Mouse (Mus musculus) neural tube, embryonic 11.5 days (tissue): ENCODE data around the gene Tmprss9. TPM values are rescaled to one million over a fixed set of nuclear protein-coding genes. Genes with fewer than 3 reads are reported as not detected.

ENCODE experiments used
- ATAC-seq: fragments of 200-750 bp; cut with Nextera tagmentation; 2 replicates; pipeline ENCODE4 v1.8.0; 2017; ENCODE audit warnings: moderate number of reproducible peaks, mild to moderate bottlenecking, moderate TSS enrichment, moderate library complexity; ENCODE audit not compliant: insufficient read depth, low FRiP score, low TSS enrichment
- DNase-seq: peaks from one replicate; pipeline ENCODE4 v3.0.0-alpha.2; 2015; ENCODE audit warnings: low spot score
- H3K27ac ChIP-seq: fragments of 300-500 bp; sonication (generic); 2 replicates; pipeline ENCODE4 v1.5.1; 2014; ENCODE audit warnings: low read depth, mild to moderate bottlenecking, low read length
- H3K27me3 ChIP-seq: fragments of 300-500 bp; sonication (generic); 2 replicates; pipeline ENCODE4 v1.6.1; 2014; ENCODE audit warnings: mild to moderate bottlenecking, low read length, mixed read lengths; ENCODE audit not compliant: control insufficient read depth, insufficient read depth
- H3K36me3 ChIP-seq: fragments of 300-500 bp; sonication (generic); 2 replicates; pipeline ENCODE4 v1.6.1; 2014; ENCODE audit warnings: mild to moderate bottlenecking, low read length, moderate library complexity, mixed read lengths; ENCODE audit not compliant: control insufficient read depth, insufficient read depth
- H3K4me1 ChIP-seq: fragments of 300-500 bp; sonication (generic); 2 replicates; pipeline ENCODE4 v1.6.1; 2014; ENCODE audit warnings: low read length, mixed read lengths; ENCODE audit not compliant: control insufficient read depth, insufficient read depth
- H3K4me2 ChIP-seq: fragments of 300-500 bp; sonication (generic); 2 replicates; pipeline ENCODE4 v1.6.1; 2014; ENCODE audit warnings: low read depth, mild to moderate bottlenecking, moderate library complexity
- H3K4me3 ChIP-seq: fragments of 300-500 bp; sonication (generic); 2 replicates; pipeline ENCODE4 v1.5.1; 2014; ENCODE audit warnings: low read depth, low read length
- H3K9ac ChIP-seq: fragments of 300-500 bp; sonication (generic); 2 replicates; pipeline ENCODE4 v1.6.1; 2014; ENCODE audit warnings: mild to moderate bottlenecking, low read length
- H3K9me3 ChIP-seq: fragments of 300-500 bp; sonication (generic); 2 replicates; pipeline ENCODE4 v1.6.1; 2016; ENCODE audit warnings: low read length; ENCODE audit not compliant: control insufficient read depth
- WGBS: fragments of 180-500 bp; shearing (Covaris S2); extraction: QIAGEN DNeasy Blood & Tissue Kit; methylation state at CpG from one replicate; pipeline ENCODE4 v1.1.7; 2014; 5-methylcytosine and 5-hydroxymethylcytosine counted together
- polyA plus RNA-seq: library from polyadenylated mRNA; unstranded; fragments of >200 nt; fragmentation: Nextera tagmentation; extraction: Ambion mirVana; gene quantifications from 2 replicates; pipeline ENCODE4 v1.2.1, GENCODE M21; 2014

Tmprss9 gene
- polyA plus RNA-seq, 1 experiment from 2014 or later, result 0.08 TPM

GRCm38 (mm10) chr10:80862305-80862704 lies 9.3 kb upstream of the Tmprss9 start:
- WGBS, result 92% methylated on average over 5 of the region's 5 CpGs
- no peak overlapping the region for H3K4me3 ChIP-seq

GRCm38 (mm10) chr10:80864446-80864845 lies 7.2 kb upstream of the Tmprss9 start:
- Histone ChIP-seq H3K9ac (no peak overlapping the region), H3K4me2 (no peak overlapping the region), H3K36me3 (no peaks in the 10 kb centered on the region; the same call in 1 of the 2 replicates), H3K4me1 (no peaks in the 10 kb centered on the region), H3K9me3 (no peaks in the 10 kb centered on the region), H3K4me3 (no peak overlapping the region), H3K27me3 (no peaks in the 10 kb centered on the region), H3K27ac (no peak overlapping the region)
- DNase-seq, result no peak
- WGBS, result 92% methylated on average over 16 of the region's 16 CpGs
- no peak for ATAC-seq

More at GRCm38 (mm10) chr10:80862305-80862704, 9.3 kb upstream of the Tmprss9 start:
- H3K4me1 ChIP-seq, result peaks cover 3% of the 10 kb centered on the region; the same call in 1 of the 2 replicates
- no peaks in the 10 kb centered on the region; the same call in none of the 2 replicates for H3K36me3 ChIP-seq
- H3K27me3 ChIP-seq, result no peaks in the 10 kb centered on the region
- H3K9ac ChIP-seq, result no peak overlapping the region
- ATAC-seq, result no peak
- H3K9me3 ChIP-seq, result no peaks in the 10 kb centered on the region
- no peak overlapping the region for H3K27ac ChIP-seq
- DNase-seq, result no peak
- no peak overlapping the region for H3K4me2 ChIP-seq

GRCm38 (mm10) chr10:80870993-80871392 lies 655 bp upstream of the Tmprss9 start:
- H3K36me3 ChIP-seq, result no peaks in the 10 kb centered on the region
- H3K9ac ChIP-seq, result no peak overlapping the region
- ATAC-seq, result no peak
- H3K4me3 ChIP-seq, result no peak overlapping the region
- H3K4me2 ChIP-seq, result no peak overlapping the region
- no peaks in the 10 kb centered on the region for H3K27me3 ChIP-seq
- no peaks in the 10 kb centered on the region for H3K4me1 ChIP-seq
- no peak overlapping the region for H3K27ac ChIP-seq
- 83% methylated on average over 2 of the region's 6 CpGs for WGBS
- DNase-seq, result no peak
- H3K9me3 ChIP-seq, result no peaks in the 10 kb centered on the region

GRCm38 (mm10) chr10:80874035-80874434 lies 2.4 kb downstream of the Tmprss9 start:
- DNase-seq, result no peak
- WGBS, result 76% methylated on average over 9 of the region's 9 CpGs
- no peak overlapping the region for H3K27ac ChIP-seq

GRCm38 (mm10) chr10:80876028-80876427 lies 4.4 kb downstream of the Tmprss9 start:
- H3K27me3 ChIP-seq, result no peaks in the 10 kb centered on the region
- H3K4me3 ChIP-seq, result no peak overlapping the region
- H3K9me3 ChIP-seq, result no peaks in the 10 kb centered on the region
- no peak overlapping the region for H3K4me2 ChIP-seq
- 30% methylated on average over 5 of the region's 5 CpGs for WGBS
- no peaks in the 10 kb centered on the region for H3K36me3 ChIP-seq
- ATAC-seq (no peak), DNase-seq (peak; percentile 60)
- no peaks in the 10 kb centered on the region for H3K4me1 ChIP-seq
- no peak overlapping the region for H3K9ac ChIP-seq
- no peak overlapping the region for H3K27ac ChIP-seq

More at GRCm38 (mm10) chr10:80874035-80874434, 2.4 kb downstream of the Tmprss9 start:
- Histone ChIP-seq H3K4me3 (no peak overlapping the region), H3K36me3 (no peaks in the 10 kb centered on the region), H3K9ac (no peak overlapping the region), H3K9me3 (no peaks in the 10 kb centered on the region), H3K27me3 (no peaks in the 10 kb centered on the region), H3K4me2 (no peak overlapping the region), H3K4me1 (no peaks in the 10 kb centered on the region)
- ATAC-seq, result no peak

- Histone ChIP-seq H3K27ac (no peak overlapping the region), H3K9me3 (no peaks in the 10 kb centered on the region), H3K4me1 (no peaks in the 10 kb centered on the region), H3K9ac (no peak overlapping the region), H3K4me3 (no peak overlapping the region), H3K27me3 (no peaks in the 10 kb centered on the region), H3K36me3 (no peaks in the 10 kb centered on the region), H3K4me2 (no peak overlapping the region)
- 23% methylated on average over 3 of the region's 3 CpGs for WGBS
- DNase-seq (no peak), ATAC-seq (no peak)
These were observed 4.9 kb downstream of the Tmprss9 start for GRCm38 (mm10) chr10:80876594-80876993.

GRCm38 (mm10) chr10:80880131-80880641 lies 8.5 kb downstream of the Tmprss9 start:
- Histone ChIP-seq H3K4me3 (no peak overlapping the region), H3K4me2 (no peak overlapping the region), H3K9me3 (no peaks in the 10 kb centered on the region), H3K36me3 (no peaks in the 10 kb centered on the region), H3K27ac (no peak overlapping the region), H3K4me1 (no peaks in the 10 kb centered on the region), H3K27me3 (no peaks in the 10 kb centered on the region), H3K9ac (no peak overlapping the region)
- DNase-seq (peak; percentile 67), ATAC-seq (0 out of 2 replicates have a peak, but pooled peaks have one; percentile 48)
- 24% methylated on average over 5 of the region's 5 CpGs for WGBS

GRCm38 (mm10) chr10:80880901-80881300 lies 9.3 kb downstream of the Tmprss9 start:
- no peaks in the 10 kb centered on the region for H3K36me3 ChIP-seq
- no peaks in the 10 kb centered on the region for H3K4me1 ChIP-seq
- H3K9me3 ChIP-seq, result no peaks in the 10 kb centered on the region
- no peak overlapping the region for H3K4me3 ChIP-seq
- no peaks in the 10 kb centered on the region for H3K27me3 ChIP-seq
- no peak overlapping the region for H3K9ac ChIP-seq
- DNase-seq (no peak), ATAC-seq (no peak)
- no peak overlapping the region for H3K4me2 ChIP-seq
- 71% methylated on average over 2 of the region's 2 CpGs for WGBS
- no peak overlapping the region for H3K27ac ChIP-seq

GRCm38 (mm10) chr10:80881301-80881700 lies 9.7 kb downstream of the Tmprss9 start:
- 26% methylated on average over 10 of the region's 10 CpGs for WGBS
- H3K9ac ChIP-seq, result no peak overlapping the region
- ATAC-seq, result no peak
- no peak overlapping the region for H3K4me3 ChIP-seq
- DNase-seq, result peak; percentile 64
- H3K9me3 ChIP-seq, result no peaks in the 10 kb centered on the region
- no peaks in the 10 kb centered on the region for H3K36me3 ChIP-seq
- H3K27ac ChIP-seq, result no peak overlapping the region
- no peaks in the 10 kb centered on the region for H3K27me3 ChIP-seq
- no peaks in the 10 kb centered on the region for H3K4me1 ChIP-seq
- no peak overlapping the region for H3K4me2 ChIP-seq
